Mouse (Mus musculus): Measurements from ENCODE around the gene Fbxl3. TPM values are rescaled to one million over a fixed set of nuclear protein-coding genes. Genes with fewer than 3 reads are reported as not detected.

The Fbxl3 gene
- total RNA-seq, 2 experiments from 2014 or later = 96.2 to 100 TPM

DNA sequence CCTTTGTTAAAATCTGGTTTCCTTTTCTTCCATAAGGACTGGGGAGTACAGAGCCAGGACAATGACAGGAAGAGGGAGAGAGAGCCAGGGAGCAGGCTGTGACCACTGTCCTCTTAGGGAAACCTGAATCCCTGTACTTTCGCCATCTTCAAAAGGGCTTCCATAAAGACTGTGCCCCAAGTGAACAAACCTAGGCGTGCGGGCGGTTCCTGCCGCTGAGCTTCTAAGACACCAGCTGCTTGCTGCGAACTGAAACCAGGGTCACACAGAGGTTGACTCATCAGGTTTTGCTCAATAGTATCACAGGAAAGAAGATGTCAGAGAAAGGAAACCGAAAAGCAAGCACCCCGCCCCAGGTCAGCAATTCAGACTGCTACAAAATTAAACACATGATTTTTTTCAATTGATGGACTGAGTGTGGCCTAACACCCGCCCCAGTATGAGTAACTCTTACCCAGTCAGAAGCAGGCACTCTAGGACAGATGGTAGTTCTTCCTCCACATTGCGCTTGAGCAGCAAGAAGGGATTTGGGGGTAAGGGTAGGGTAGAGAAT is 66.0 kb downstream of the Fbxl3 start:
- no peak for DNase-seq

Other genes starting within 250 kb of the Fbxl3 start
- 100 to 1,000 TPM; 128 to 131 TPM for gene Kctd12, start 116.9 kb downstream of the Fbxl3 start, total RNA-seq (2021)
- gene Acod1, start 52.6 kb downstream of the Fbxl3 start, total RNA-seq (2021) = not detected
- 10 to 100 TPM in 1 of 2 experiments, 1 to 10 TPM in 1; 9.6 to 10.6 TPM for gene Cln5, start 29.4 kb downstream of the Fbxl3 start, total RNA-seq (2021)
- 100 to 1,000 TPM; 162 to 172 TPM for gene Mycbp2, start 247.2 kb upstream of the Fbxl3 start, total RNA-seq (2021)